Mouse (Mus musculus) retina, embryonic 14.5 days (tissue): Measurements from ENCODE around the gene Gys2.
"Not testable (repeated sequence)": the region's sequence is repeated elsewhere in the genome, so short reads cannot be mapped to it uniquely, and the experiment has no call there.

Experiments
- DNase-seq: peaks from one replicate; pipeline ENCODE4 v3.0.0-alpha.2; 2015; ENCODE audit warnings: low spot score

Gys2 gene

DNA sequence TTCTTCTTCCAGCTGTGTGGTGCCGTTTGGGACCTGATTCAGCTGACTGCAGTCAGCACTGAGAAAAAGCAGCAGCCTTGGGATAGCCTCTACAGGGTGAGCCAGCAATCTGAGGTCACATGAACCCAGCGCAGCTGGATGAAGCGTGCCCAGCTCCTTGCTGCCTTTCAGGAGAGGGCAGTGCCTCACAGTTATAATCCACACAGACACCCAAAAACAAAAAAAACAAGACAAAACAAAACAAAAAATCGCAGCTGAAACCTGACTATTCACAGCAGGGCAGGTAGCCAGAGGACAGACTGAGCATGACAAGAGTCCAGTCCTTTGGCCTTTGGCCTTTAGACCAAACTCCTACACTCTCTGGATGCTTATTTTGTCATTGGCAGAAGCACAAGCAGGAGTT is at the start of gene Gys2:
Gys2 (minus strand) TSS at position 309 of the 403 bp plus-strand sequence.
- no peak for DNase-seq

DNA sequence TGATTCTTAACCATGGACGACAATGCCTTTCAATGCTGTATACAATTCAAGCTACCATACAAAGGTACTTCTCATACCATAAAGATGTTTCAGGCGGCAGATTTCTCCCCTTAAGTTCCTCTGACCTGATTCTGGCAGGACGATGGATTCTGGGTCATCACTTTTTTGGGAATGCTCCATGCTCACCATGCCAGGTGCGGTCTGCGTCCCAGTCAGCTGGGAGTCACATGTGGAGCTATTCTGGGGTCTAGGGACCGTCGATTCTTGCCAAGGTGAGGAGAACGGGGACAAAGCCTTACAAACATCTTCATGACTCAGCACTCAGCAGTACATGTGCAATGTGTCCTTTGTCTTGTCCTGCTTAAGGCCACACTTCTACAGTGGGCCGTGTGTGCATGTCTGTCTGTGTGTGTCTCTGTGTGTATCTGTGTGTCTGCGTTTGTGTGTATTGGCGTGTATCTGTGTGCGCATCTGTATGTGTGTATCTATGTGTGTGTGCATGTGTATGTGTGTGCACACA is 48.7 kb upstream of the Gys2 start:
- no peak for DNase-seq

DNA sequence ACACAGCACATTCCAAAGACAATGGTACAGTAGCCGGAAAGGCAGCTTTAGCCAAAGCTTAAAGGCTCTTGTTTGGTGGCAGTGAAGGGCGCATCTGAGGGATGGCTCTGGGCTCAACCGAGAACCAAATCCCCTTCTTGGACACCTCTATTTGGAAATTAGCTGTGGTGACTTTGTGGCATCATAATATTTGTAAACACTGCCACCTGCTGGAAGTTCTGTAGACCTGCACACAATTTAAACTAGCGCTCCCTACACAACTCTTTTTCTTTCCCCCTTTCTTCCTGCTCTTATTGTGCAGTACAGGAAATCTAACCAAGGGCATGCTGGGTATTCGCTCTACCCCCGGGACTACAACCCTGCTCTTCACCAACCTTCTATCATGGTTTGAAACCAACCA is 46.2 kb upstream of the Gys2 start:
- peak; percentile 86 for DNase-seq

DNA sequence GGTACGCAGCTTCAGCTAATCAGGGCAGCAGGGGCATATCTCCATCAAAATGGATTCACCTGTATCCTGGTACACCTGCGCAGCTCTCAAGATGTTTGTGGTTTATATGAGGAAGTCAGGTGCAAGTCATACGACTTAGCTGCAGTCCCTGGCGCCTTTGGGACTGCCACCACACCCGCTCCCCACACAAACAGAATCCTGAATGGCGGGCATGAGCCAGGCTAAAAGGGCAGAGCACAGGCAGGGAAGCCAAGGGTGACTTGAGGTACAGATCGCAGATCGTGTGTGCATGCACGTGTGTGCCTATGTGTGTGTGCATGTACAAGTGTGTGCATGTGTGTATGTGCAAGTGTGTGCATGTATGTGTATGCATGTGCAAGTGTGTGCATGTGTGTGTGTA is 42.5 kb upstream of the Gys2 start:
- DNase-seq: not testable (repeated sequence)

DNA sequence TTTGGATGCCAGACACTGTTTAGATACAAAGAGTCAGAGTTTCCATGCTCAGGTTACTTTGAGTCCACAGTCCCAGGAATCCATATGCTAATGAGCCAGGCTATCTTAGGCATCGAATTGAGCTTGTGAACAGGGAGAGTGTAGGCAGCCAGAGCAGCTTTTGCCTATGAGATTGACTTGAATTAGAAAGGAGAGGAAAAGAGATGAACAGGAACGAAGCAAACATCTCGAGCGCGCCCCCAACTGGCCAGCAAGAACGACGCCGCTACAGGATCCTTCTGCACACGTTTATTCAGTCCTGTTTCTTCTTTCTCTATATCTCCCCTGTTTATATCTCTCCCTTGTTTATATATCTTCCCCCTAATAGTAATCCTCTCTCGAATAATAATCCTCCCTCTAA is 42.0 kb upstream of the Gys2 start:
- DNase-seq: no peak

DNA sequence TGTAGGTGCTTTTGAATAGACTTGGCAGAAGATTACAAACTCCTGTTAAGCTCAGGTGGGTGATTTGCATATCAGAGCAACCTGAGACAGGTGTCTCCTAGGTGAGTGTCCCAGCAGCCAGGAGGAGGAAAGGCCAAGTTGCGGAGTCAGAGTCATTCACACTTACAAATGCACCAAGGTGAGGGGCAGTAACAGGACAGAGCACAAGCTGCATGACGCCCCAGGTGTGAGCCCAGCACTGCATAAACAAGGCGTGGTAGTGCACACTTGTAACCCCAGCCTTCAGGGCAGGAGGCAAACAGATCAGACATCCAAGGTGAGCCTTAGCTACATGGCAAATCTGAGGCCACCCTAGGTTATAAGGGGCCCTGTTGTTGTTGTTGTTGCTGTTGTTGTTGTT is 40.0 kb upstream of the Gys2 start:
- DNase-seq: no peak

DNA sequence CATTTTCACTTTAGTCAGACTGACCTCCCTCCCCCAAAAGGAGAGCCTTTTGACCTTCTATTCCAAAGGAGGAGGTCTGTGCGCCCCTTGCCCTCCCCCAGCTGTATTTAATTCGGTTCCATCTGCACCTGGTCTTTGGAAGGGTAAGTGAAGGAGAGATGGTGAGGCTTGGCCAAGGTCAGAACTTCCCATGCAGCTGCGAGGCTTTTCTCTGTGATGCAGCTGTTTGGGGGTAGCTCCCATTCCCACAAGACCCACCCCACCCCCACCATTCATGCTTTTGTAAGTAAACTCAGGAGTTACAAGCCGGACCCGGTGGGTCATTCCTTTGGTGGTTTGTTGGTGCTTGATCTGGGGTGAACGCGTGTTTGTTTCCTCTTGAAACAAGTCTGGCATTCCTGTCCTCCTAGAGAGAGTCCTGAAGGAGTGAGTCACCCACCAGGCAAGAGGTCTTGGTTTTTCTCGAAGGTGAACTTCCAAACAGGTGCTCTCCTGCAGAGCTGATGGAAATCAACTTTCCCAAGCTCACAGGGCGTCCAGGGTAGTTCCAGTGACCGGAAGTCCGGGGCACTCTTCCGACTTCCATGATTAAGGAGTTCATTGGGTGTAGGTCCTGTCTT is 38.7 kb upstream of the Gys2 start:
- no peak for DNase-seq

DNA sequence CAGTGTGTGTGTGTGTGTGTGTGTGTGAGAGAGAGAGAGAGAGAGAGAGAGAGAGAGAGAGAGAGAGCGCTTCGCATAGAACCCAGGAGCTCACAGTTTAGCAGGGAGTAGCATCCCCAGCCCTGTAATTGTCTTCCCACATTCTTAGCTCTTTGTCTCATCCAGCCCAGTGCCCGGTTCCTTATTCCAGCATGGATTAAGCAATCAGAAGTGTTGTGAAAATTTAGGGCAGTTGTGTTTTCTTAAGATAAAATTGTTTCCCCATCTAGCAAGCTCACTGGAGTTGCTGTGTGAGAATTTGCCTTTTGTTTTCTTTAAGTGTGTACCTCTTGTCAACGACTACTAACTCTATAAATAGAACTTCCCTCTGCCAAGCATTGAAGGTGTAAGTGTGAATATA is 35.8 kb upstream of the Gys2 start:
- DNase-seq: no peak

DNA sequence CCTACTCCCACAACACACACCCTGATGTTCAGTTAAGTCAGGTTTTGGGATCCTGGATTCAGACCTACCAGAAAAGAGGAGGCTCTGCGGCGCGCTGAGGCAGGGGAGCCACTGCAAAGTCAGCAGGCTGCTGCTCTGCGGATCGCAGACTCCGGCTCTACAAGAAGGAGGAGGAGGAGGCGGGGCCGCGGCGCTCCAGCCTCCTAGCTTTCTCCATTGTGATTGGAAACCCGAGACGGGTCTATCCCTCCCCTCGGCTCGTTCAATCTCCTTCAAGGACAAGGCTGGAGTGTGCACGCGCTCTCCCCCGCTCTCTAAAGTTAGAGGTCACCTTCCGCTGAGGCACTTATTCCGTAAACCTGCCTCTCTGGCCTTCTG is 34.9 kb upstream of the Gys2 start, which contains the start of gene Ldhb:
Ldhb (minus strand) TSS at position 173 of the 378 bp plus-strand sequence.
- DNase-seq: peak; percentile 92

DNA sequence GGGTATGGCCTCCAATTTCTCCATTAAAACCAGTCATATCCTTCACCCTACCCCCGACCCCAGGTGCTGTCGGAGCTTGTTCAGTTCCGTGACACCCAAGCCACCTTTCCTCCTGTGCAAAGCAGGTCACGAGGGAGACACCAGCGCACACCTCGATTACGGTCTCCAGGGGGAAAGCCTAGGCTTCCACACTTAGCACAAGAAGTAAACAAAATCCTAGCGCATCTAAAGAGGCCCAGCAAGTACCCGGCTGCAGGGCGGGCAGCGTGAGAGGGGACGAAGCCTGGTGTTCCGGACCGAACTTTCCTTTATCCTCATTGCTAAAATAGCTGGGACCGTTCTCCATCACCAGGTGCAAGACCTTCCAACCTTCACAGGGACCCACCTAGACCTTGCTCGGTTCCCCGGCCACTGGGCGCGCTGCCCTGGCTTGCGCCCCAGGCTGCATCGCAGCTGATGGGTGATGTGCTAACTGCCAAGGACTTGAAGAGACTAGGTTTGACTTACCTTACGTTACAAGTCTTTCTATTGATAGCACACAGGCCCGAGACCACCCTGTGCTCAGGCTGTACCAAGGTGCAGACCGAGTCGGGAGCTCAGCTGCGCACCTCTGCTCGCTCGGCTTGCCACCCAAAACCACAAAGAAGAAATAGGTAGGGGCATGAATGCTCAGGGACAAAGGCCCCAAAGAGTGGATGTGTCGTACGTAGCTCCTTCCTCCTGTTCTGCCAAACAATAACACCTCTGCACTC is 34.3 kb upstream of the Gys2 start:
- DNase-seq: no peak

DNA sequence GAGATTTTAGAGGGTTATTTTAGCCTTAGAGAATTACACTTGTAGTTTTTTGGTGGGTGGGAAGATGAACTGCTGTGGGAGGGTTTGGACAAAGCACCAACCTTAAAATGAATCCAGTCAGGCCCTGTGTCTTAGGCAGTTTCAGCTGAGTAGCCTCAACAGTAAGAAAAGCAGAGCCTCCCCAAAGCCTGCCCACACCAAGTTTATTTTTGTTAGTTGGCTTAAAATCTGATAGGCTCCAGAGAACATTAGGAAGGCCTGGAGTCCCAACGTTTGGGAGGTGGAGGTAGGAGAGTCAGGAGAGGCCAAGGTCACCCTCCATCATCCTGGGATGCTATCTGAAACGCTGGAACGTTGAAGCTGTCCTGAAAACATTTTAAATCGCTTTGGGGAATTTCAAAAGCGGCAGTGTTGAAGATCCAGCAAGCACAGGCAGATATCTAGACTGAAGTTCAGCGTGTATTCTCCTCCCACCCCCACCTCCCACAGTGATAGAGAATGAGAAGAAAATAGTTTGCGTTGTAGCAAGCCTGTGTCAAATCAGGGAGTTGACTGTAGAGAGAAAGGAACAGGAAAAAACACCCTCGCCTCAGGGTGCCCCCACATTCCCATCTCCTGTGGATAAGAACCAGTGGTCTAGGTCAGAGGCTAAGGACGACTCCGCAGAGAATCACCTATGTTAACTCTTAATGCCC is 33.6 kb upstream of the Gys2 start:
- DNase-seq: no peak

DNA sequence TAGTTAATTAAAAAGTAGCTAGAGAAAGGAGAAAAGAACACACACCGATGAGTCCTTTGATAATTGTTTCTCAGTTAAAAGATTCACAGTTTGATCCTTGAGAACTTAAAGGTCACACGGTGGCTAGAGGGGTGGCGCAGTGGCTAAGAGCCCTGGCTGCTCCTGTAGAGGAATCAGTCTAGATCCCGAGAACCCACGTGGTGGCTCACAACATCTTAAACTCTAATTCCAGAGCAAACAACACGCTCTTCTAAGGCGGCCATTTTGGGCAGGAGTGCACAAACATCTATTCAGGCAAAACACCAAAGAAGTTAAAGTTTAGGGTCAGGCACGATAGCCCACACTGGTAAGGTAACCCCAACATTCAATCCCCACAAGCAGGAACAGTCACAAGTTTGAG is 30.7 kb upstream of the Gys2 start:
- no peak for DNase-seq

DNA sequence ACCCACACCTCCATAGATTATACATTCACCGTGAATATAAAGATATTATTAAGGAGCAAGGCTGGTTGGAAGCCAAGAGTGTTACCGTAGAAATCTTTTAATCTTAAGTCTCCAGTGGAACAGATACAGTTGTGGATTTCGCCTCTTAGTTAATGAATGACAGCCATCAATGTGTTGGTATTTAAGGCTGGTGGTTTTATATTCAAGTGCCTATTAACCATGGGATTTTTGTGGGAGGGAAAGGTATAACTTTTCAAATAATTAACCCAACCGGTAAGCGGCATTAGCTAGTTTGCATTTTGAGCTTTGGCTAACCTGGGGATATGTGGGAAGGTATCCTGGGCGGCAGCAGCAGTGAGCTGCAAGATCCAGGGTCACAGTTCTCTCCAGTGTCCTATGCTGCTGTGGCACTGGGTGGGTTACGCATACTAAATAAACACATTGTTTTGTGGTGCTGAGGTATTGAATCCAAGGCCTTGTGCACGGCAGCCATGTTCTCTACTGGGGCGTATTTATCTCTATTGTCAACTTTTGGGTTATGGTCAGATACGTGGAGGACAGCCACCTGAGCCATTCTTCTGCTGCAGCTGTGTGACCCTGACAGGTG is 29.7 kb upstream of the Gys2 start:
- DNase-seq: no peak

DNA sequence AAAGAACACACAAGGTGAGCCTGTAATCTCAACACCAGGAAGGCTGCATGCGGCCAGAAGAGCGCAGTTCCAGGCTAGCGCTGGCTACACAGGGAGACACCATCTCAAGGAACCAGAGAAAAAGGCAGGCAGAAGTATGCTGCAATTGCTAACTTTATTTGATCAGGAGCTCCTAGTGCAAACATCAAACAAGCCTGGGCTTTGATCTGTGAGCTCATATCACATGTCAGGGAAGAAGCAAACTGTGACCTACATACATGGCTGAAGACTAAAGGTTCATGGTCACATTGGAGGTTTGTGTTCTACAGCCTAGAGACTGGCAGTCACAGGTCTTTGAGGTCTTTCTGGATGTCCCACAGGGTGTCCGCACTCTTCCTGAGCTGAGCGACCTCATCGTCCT is 17.2 kb upstream of the Gys2 start:
- DNase-seq: not testable (repeated sequence)

DNA sequence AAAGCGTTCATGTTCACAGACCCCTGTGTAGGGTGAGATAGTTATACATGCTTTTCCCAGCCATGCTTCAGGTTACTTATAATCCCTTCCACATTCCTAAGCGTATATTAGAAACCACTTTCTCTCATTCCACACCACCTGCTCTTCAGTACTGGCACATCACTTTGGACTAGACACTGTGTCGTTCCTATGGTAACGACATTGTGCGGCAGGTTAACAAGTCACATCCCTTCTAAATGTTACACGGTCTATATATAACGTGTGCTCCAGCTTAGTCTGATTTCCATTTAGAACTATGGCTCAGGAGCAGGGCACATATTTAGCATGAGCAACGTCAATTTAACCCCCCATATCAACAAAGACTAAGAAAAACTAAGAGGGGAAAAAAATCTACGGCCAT is 14.7 kb upstream of the Gys2 start:
- no peak for DNase-seq

DNA sequence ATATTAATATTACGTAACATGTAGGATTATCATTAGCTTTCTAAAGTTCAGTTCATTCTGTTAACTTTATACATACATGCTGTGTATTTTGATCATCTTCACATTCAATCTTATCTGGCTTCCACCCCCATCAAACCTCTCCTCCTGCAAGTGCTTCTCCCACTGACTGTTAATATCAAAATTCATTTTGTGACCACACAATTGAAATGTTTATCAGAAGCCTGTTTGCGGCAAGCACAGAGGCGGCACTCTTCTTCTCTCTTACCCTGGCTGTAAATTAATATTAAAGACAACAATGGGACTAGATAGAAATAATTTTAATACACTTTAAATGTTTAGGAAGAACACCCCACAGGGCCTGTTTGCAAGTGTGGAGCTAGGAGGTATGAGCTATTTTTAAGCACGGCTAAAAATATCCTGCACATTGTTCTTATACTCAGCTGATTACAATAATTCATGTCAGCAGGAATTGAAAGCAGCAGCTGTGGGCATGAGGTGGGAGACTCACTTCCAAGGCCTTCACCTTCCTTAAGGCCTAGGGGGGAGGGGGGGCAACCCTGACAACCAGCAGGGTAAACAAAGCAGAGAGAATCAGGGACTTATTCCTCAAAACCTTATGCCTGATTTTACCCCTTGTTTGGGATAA is 12.7 kb upstream of the Gys2 start:
- DNase-seq: no peak

DNA sequence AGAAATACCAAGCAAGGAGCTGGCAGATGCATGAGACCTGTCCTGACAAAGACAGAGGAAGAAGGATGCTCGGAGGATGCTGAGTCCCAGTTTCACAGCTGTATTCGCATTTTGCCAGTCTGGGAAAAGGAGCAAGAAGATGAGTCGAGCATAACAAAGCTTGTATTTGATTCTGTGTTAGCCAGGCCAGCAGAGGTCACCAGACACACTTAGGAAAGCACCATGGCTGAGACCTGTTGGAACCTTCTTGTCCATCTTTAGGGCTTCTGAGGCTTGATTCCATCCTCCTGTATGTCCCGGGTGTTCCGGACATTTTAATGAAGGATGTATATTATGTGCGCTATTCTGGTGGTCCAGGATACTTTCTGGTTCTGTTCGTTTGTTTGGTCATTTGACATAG is 4.3 kb upstream of the Gys2 start:
- no peak for DNase-seq

DNA sequence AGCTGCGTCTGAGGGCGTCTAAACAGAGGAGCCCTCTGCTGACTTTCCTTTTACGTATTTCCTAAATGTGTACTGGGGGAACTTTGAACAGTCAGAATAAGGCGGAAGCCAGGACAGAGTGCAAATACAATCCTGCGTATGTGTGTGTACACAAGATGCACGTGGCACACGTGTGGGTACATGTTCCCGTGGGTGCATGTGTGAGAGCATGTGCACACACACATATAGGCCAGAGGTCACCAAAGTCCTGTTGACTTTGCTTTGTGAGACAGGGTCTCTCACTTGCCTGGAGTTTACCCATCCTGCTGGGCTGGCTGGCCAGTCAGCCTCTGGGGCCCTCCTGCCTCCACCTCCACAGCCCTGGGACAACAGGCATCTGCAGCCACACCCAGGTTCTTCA is 1.8 kb downstream of the Gys2 start:
- DNase-seq: no peak

DNA sequence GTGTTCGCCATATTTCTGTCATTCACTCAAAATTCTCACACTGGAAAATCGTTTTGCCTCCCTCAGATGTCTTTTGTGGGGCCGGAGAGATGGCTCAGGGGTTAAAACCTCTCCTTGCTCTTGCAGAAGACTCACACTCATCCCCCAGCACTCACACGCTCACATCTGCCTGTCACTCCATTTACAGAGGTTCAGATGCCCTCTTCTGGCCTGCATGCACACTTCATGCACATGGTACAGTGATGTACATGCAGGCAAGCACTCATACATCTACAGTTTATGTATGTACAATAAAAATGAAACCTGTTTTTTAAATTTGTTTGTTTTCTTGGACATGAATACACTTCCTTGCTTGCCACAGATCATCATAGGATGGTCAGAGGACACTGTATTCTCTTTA is 3.3 kb downstream of the Gys2 start:
- DNase-seq: peak; percentile 65

DNA sequence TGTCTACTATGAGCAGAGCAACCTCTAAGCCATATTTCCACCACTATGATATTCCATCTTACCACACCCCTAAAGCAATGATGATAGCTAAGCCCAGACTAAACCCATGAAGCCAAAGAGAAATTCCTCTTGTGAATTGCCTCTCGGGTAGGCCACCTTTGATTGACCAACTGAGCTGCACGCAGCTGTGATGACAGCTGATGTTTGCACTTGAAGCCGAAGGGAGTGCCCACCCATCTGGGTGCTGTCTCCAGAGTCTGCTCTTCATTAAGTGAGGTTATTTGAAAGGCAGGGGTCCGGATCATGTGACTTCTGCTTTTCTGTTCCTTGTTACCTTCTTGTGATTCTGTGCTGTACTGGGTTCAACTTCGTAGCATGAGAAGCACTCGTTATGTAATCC is 10.7 kb downstream of the Gys2 start:
- DNase-seq: no peak

DNA sequence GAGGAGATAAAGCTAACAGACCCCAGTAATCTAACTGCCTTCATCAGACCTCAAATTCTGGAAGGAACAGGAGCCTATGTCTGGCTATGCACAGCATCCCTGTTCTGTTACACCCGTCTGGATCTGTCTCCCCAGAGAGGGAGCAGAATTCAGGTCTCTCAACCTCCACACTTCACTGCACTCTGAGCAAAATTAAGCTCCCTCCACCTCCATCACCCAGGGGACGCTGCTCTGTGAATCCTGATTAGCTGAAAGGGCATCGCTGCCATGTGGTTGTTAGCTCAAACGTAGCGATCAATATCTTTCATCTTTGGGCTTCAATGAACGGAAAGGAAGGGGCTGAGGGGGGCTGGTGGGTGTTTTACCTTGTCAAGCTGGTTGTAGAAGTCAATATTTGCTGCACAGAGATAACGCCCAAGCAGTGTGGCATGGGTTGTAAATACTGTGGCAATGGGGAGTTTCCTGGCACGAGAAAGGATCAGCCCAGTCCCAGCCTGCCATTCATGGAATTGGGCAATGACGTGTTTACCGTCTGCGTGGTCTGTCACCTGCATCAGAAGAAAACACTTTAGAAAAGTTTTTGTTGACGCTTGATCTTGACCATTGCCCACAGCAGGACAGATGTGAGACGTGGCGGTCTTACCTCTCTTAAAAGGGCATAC is 13.8 kb downstream of the Gys2 start:
- DNase-seq: peak; percentile 48

DNA sequence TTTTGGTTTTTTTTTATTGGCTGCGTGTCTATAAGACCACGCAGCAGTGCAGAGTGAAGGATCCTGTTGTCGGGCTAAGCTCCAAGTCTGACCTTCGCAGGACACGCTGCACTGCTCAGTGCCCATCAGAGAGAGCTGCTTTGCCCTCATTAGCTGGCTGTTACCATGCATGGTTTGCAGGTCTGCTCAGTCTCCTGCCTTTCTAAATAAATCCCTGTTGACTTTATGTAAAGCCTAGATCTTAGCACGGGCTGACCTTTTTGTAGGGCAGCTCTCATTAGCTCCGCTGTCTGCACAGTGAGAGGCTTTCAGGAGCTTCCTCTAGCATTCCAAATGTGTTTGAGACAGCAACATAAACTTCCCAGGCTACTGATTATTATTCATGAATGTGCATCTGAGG is 14.9 kb downstream of the Gys2 start:
- peak; percentile 44 for DNase-seq
